Mouse (Mus musculus): Measurements from ENCODE around the gene Tceal1. TPM values are rescaled to one million over a fixed set of nuclear protein-coding genes. Genes with fewer than 3 reads are reported as not detected.
A peak's percentile ranks its signal among the peaks of the same experiment; 100 is the strongest.
"Not testable (repeated sequence)": the region's sequence is repeated elsewhere in the genome, so short reads cannot be mapped to it uniquely, and the experiment has no call there.

The Tceal1 gene
- total RNA-seq (2017): 4.5 and 5.4 TPM in 2 replicates

DNA sequence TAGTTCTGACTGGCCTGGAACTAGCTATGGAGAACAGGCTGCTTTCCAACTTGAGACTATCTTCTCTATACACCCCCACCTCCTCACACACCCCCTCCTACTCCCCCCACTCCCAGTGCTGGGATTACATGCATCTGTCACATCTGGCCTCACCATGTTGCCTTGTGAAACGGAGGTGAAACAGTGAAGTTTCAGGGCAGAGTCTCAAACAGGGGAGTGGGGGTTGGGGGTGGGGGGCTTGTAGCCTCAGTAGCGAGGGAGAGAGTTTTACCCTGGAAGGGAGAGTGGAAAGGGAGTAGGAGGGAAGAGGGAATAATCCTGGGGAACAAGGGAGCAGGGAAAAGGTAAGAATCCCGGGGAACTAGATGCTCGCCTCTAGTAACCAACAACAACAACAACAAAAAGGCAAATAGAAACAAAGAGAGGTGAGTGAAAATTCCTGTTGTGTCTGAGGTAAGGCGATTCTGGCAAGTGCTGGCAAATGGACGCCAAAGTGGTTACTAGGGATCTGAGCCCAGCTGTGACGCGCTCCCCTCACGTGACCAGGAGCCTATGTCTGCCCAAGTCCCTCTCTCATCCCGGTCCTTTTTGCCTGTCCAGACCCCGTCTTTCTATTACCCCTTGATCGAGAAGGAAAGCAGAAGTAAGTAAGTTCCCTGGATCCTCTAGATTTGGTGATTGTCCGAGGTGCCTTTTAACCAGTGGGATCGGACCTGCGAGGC lies at the start of gene Tceal1:
TSS of gene Tceal1 (plus strand) at position 537 of the 722 bp plus-strand sequence.
- ATAC-seq (replicated peaks in 1 of 2; ENCODE audit: insufficient read depth in 1 of 2, low FRiP score in 2 of 2, low TSS enrichment in 1 of 2, low read depth in 1 of 2, poor library complexity in 2 of 2, severe bottlenecking in 2 of 2): peak in 1 of 2 experiments; percentile 72; a peak in 2 of 4 replicates

DNA sequence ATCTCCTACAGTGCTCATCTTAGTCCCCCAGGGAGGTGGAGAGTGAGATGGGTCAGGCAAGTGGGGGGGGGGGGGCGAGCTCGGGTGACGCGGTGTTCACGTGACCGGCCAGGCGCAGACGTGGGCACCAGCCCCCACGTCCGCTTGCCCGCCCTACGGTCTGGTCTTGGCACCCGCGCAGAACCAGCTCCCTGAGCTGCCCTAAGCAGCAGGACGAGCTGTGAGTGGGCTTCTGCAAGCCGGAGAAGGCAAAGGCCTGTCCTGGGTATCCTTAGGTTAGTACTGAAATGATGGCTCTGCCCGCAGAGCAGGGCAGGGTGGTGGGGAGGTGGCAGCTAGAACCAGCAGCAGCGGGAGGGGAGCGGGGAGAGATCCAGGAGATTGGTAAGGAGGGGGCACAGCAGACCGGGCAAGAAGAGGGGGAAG lies 41.5 kb upstream of the Tceal1 start:
- peak; percentile 49 to 58 for ATAC-seq (replicated peaks in 1 of 2; ENCODE audit: insufficient read depth in 1 of 2, low FRiP score in 2 of 2, low TSS enrichment in 1 of 2, low read depth in 1 of 2, poor library complexity in 2 of 2, severe bottlenecking in 2 of 2)

DNA sequence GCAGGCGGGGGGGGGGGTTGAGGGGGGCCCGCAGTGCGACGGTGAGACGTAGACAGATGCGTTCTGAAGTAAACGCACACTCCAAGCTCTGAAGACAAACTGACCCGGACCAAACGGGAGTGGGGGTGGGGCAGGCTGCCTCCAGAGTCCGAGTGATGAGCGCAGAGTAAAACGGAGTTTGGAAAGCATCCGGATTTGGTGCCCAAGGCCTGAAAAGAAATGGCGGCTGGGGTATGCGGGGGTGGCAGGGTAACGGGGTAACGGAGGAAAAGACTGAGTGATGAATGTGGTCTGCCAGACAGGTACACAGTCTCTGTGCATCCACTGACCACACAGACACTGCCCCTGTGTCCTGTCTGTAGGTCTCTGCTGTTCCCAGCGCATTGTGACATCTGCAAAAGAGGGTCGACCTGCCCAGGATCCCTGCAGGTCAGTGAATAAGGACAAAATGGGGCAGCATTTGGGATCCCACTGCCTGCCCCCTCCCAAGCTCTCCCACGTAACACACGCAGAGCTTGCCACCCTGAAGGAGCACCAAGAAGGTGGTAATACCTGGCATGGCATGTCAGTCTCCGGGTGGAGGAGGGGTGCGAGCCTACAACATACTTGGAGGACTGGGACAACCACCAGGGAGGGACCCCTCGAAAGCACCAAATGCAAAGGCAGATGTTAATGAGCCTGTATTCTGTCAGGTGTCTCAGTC lies 40.9 kb upstream of the Tceal1 start:
- ATAC-seq (replicated peaks in 1 of 2; ENCODE audit: insufficient read depth in 1 of 2, low FRiP score in 2 of 2, low TSS enrichment in 1 of 2, low read depth in 1 of 2, poor library complexity in 2 of 2, severe bottlenecking in 2 of 2): not testable (repeated sequence)

DNA sequence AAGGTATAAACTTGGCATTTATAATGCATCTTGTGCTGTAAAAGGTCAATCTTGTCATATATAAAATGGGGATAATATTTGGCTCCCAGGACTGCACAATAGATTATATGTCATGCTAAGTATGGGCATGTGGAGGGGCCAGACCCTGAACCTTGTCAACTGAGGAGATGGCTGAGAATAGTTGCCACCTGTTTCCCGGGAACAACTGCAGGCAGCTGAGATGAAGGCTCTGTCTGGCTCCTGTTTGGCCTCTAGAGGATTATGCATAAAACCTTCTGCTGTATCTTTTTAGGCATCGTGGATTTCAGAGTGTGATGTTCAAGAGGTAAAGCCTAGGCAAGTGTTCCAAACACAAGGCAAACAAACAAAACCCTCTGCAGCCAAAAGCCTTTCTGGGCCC lies 39.0 kb upstream of the Tceal1 start:
- no peak for ATAC-seq (replicated peaks in 1 of 2; ENCODE audit: insufficient read depth in 1 of 2, low FRiP score in 2 of 2, low TSS enrichment in 1 of 2, low read depth in 1 of 2, poor library complexity in 2 of 2, severe bottlenecking in 2 of 2)

DNA sequence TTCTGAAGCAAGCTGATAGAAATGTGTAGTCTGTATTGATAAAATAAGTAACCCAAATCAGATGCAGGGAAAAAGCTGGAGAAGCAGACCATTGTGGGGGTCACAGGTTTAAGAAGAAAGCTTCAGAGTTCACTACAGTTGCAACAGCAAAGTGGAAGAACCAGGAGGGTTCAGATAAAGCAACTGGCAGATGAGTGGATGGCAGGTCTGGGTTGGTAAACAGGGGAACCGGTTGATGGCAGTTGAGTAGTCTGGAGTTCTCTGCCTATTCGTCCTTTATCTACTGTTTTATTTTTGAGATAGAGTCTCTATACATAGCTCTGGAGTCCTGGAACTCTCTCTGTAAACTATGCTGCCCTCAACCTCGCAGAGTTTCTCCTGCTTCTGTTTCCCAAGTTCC lies 26.8 kb upstream of the Tceal1 start:
- no peak for ATAC-seq (replicated peaks in 1 of 2; ENCODE audit: insufficient read depth in 1 of 2, low FRiP score in 2 of 2, low TSS enrichment in 1 of 2, low read depth in 1 of 2, poor library complexity in 2 of 2, severe bottlenecking in 2 of 2)

DNA sequence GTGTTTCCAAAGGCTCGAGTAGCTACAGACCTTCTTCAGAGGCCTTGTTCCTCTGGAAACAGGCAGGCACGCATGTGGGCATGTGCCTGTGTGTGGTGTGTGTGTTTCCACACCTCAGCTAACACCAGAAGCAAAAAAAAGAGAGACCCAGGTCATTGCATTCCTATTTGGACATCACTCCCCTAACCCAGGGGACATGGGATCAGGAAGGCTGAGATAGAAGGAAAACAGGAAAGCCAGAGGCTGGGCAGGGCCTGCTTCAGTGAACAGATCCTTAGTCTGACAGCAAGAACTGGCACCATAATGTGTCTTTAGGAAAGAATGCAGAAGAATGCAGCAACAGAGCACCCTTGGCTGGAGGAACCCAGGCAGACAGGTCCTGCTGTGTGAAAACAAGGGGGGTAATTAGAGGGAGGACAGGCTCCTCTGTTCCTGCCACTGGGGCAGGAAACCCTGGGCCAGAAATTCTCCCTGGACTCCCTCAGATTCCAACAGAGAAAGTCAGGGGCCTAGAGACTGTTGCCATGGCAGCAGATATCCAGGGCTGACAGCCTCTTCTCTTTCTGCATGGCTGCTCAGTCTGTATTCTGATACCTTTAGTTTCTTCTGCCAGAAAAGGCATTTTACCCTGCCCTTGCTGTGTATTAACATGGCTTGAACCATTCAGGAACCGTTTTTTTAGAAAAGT lies 16.0 kb upstream of the Tceal1 start:
- ATAC-seq (replicated peaks in 1 of 2; ENCODE audit: insufficient read depth in 1 of 2, low FRiP score in 2 of 2, low TSS enrichment in 1 of 2, low read depth in 1 of 2, poor library complexity in 2 of 2, severe bottlenecking in 2 of 2): not testable (repeated sequence)

DNA sequence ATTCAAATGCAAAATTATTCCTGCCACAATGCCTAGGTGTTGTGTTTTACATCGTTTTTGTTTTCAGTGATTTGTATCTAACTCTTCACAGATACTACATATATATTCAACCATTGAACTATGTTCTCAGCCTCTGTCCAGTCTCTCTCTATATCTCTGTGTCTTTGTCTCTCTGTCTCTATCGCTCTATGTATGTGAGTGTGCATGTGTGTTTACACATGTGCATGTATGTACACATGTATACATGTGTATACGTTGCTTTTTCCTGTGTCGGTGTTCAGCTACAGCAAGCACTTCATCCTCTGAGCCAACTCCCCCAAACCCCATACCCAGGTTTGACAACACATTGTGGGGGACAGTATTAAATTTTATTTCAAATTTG lies 15.5 kb upstream of the Tceal1 start:
- ATAC-seq (replicated peaks in 1 of 2; ENCODE audit: insufficient read depth in 1 of 2, low FRiP score in 2 of 2, low TSS enrichment in 1 of 2, low read depth in 1 of 2, poor library complexity in 2 of 2, severe bottlenecking in 2 of 2): no peak

DNA sequence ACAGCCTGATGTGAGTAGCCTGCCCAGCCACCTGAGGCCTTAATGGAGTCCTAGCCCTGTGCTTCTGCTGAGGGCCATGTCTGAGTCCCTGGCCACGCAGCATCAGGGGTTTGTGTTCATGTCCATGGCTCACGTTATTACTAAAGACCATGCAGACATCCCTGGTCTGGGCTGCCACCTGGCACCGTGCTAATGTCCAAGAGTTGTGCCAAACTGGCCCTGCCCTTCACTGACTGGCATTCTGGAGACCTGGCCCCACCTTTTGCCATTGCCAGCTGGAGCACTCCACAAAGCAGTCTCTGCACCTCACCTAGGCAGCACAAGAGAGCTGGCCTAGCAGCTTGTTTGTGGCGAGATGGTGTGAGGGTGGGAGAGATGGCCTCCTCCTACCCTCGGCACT lies 14.6 kb upstream of the Tceal1 start:
- no peak for ATAC-seq (replicated peaks in 1 of 2; ENCODE audit: insufficient read depth in 1 of 2, low FRiP score in 2 of 2, low TSS enrichment in 1 of 2, low read depth in 1 of 2, poor library complexity in 2 of 2, severe bottlenecking in 2 of 2)

DNA sequence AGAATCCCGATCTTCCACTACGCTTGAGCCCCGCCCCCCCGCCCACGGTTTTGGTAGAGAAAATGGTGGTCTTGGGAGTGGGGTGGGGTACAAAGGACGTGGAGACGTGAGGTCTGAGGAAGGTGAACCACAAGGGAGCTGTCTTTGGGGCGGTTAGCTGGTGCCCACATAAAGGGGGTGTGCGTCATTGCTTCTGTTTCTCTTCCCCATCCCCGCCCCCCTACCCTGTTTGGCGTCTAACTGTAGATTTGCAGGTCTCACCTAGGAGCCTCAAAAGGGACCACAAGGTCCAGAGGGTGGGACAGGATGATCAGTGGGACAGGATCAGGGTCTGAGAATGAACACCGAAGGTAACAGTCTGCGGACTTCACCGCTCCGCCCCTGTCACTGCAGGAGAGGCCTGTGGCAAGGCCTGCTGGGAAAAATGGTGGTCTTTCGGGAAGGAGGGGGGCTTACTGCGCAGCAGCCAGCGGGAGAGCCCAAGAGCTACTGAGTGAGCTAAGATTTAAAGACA lies 443 bp downstream of the Tceal1 start:
- peak; percentile 85 to 92 for ATAC-seq (replicated peaks in 1 of 2; ENCODE audit: insufficient read depth in 1 of 2, low FRiP score in 2 of 2, low TSS enrichment in 1 of 2, low read depth in 1 of 2, poor library complexity in 2 of 2, severe bottlenecking in 2 of 2)

DNA sequence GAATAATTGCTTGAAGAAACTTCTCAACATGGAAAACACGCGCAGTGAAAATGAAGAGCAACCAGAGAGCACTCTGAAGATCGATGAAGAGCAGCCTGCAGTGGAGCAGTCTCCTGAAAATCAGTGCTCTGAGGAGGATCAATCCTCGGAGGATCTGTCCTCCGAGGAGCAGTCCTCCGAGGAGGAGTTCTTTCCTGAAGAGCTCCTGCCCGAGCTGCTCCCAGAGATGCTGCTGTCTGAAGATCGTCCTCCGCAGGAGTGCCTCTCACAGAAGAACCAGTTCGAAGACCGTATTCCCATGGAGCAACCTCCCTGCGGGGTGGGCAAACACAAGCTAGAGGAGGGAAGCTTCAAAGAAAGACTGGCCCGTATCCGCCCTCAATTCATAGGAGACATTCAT lies 1.0 kb downstream of the Tceal1 start:
- ATAC-seq (replicated peaks in 1 of 2; ENCODE audit: insufficient read depth in 1 of 2, low FRiP score in 2 of 2, low TSS enrichment in 1 of 2, low read depth in 1 of 2, poor library complexity in 2 of 2, severe bottlenecking in 2 of 2): no peak

DNA sequence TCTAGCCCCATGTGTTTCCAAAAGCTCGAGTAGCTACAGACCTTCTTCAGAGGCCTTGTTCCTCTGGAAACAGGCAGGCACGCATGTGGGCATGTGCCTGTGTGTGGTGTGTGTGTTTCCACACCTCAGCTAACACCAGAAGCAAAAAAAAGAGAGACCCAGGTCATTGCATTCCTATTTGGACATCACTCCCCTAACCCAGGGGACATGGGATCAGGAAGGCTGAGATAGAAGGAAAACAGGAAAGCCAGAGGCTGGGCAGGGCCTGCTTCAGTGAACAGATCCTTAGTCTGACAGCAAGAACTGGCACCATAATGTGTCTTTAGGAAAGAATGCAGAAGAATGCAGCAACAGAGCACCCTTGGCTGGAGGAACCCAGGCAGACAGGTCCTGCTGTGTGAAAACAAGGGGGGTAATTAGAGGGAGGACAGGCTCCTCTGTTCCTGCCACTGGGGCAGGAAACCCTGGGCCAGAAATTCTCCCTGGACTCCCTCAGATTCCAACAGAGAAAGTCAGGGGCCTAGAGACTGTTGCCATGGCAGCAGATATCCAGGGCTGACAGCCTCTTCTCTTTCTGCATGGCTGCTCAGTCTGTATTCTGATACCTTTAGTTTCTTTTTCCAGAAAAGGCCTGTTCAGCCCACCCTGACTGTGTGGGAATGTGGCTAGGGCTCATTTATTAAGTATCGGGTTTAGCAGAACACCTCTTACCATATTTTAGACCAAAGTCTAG lies 7.1 kb downstream of the Tceal1 start:
- ATAC-seq (replicated peaks in 1 of 2; ENCODE audit: insufficient read depth in 1 of 2, low FRiP score in 2 of 2, low TSS enrichment in 1 of 2, low read depth in 1 of 2, poor library complexity in 2 of 2, severe bottlenecking in 2 of 2): not testable (repeated sequence)

DNA sequence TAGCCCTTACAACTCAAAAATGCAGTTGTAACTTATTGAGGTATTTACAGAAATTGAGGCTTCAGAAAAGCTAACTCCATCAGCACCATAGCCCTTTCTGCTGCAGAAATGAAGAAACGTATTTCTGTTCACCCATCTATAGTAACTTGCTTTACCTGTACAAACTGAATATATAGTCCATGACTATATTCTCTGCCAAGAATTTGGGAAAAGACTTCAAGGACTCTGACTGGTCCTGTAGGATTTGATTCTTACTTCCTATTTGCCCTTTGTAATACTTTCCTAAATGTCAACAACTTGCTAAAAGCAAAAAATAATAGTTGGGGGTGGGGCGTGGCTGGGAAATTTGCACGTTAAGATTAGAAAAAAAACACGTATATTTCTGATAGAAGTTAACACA lies 24.2 kb downstream of the Tceal1 start:
- ATAC-seq (replicated peaks in 1 of 2; ENCODE audit: insufficient read depth in 1 of 2, low FRiP score in 2 of 2, low TSS enrichment in 1 of 2, low read depth in 1 of 2, poor library complexity in 2 of 2, severe bottlenecking in 2 of 2): no peak

DNA sequence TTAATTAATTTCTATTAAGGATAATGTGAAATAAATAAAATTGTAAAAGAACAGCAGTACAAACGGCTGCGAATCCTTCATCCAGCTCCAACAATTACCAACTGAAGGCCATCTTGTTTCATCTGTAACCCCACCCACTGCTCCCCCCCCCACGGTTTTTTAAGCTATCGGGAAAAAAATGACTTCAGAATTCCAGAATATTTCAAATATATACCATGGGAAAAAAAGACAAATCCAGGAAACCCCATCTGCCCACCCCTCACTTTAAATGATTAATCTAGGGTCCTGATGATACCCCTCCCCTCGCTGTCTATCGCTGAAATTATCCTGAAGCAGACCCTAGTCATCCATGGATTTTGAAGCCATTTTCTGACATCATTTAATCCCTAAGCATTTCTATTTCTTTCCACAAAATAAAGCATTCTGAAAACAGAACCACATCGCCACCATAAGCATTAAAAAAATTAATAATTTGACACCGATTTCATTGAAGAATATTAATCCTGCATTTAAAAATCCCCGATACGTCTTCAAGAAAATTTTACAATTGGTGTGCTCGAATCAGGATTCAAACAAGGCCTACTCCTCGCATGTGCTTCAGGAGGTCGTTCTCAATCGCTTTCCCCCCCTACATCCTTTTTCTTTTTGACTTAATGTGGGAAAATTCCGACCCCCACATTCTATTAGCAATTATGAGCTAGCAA lies 32.5 kb downstream of the Tceal1 start:
- no peak for ATAC-seq (replicated peaks in 1 of 2; ENCODE audit: insufficient read depth in 1 of 2, low FRiP score in 2 of 2, low TSS enrichment in 1 of 2, low read depth in 1 of 2, poor library complexity in 2 of 2, severe bottlenecking in 2 of 2)

DNA sequence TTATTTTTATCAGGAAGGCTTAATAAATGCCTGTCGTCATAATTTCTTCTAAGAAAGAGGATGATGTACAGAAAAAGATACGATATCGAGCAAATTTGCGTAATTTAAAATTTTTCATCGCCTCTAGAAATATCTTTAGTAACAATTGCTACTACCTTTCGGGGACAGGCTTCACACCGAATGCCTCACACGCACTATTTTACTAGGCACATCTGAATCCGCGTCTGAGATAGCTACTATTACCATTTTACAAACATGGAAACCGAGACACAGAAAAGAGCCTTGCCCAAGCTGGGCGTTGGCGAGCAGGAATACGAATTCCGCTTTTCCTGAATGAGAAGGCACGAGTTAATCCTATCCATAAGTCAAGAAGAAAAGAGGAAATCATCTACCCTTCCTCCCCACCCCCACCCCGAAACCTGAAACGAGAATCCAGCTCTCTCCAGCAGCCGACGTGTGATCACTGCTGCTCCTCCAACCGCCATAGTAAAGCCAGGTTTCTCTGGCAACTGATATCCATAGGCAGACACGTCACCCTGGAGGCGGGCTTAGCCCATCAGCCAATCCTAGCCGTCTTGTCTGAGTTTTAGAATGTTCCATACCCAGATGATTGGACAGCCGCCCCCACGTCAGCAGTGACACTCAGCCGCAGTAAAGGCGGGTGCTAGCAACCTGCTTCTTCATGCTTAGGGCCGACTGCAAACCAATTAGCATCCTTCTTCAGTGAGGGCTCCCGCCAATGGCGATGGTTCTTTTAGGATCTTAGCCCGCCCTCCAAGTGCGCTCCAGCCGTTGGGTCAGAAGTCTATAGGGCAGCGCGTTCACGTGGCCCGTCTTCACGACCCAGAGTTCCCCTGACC lies 33.2 kb downstream of the Tceal1 start:
- peak; percentile 92 to 96 for ATAC-seq (replicated peaks in 1 of 2; ENCODE audit: insufficient read depth in 1 of 2, low FRiP score in 2 of 2, low TSS enrichment in 1 of 2, low read depth in 1 of 2, poor library complexity in 2 of 2, severe bottlenecking in 2 of 2)

DNA sequence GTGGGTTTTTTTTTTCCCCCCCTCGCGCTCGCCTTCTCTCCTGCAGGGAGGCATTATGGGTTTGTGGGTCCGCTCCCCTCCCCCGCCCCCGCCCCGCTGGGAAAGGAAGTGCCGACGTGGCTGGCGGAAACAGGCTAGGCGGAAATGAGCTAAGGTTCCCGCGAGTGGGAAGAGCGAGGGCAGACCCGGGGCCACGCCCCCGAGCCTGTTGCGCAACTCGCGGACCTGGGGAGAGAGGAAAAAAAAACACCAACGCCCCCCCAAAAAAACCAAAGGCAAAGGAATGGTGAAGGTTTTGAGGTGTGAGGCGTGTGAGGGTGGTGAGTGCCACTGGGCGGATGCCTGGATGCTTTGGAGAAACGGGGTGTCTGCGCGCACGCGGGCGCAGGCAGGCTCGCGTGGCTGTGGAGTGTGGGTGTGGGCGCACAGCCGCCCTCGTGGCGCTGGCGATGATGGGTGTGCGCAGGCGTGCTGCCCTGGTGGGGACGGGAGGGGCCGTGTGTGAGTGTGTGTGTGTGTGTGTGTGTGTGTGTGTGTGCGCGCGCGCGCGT lies 33.9 kb downstream of the Tceal1 start:
- peak; percentile 23 to 82; a peak in 3 of 4 replicates for ATAC-seq (replicated peaks in 1 of 2; ENCODE audit: insufficient read depth in 1 of 2, low FRiP score in 2 of 2, low TSS enrichment in 1 of 2, low read depth in 1 of 2, poor library complexity in 2 of 2, severe bottlenecking in 2 of 2)

DNA sequence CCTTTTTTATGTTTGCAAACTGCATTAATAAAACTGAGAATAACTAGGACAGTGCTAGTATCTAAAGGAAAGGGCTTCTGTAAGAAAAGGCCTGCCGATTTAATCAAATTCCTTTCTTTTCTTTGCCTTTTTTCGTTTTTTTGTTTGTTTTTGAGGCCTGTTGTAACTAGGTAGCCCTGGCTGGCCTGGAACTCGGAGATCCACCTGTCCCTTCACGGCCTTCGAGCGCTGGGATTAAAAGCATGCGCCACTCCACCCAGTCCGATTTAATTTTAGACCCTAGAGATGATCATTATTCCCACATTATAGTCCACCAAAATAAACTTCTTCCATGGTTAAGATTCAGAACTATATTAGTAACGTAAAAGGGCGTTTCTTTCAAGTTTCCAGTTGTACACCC lies 34.5 kb downstream of the Tceal1 start:
- no peak for ATAC-seq (replicated peaks in 1 of 2; ENCODE audit: insufficient read depth in 1 of 2, low FRiP score in 2 of 2, low TSS enrichment in 1 of 2, low read depth in 1 of 2, poor library complexity in 2 of 2, severe bottlenecking in 2 of 2)

Measured in hematopoietic stem cell, adult 5-6 weeks (primary cell).